Mouse (Mus musculus) ZHBTc4 (cell line): Measurements from ENCODE around the gene Zc3h18.

Source experiments
- DNase-seq: peaks from one replicate; pipeline ENCODE4 v3.0.0-alpha.2; 2011; ENCODE audit warnings: low read depth, low spot score

Gene Zc3h18

DNA sequence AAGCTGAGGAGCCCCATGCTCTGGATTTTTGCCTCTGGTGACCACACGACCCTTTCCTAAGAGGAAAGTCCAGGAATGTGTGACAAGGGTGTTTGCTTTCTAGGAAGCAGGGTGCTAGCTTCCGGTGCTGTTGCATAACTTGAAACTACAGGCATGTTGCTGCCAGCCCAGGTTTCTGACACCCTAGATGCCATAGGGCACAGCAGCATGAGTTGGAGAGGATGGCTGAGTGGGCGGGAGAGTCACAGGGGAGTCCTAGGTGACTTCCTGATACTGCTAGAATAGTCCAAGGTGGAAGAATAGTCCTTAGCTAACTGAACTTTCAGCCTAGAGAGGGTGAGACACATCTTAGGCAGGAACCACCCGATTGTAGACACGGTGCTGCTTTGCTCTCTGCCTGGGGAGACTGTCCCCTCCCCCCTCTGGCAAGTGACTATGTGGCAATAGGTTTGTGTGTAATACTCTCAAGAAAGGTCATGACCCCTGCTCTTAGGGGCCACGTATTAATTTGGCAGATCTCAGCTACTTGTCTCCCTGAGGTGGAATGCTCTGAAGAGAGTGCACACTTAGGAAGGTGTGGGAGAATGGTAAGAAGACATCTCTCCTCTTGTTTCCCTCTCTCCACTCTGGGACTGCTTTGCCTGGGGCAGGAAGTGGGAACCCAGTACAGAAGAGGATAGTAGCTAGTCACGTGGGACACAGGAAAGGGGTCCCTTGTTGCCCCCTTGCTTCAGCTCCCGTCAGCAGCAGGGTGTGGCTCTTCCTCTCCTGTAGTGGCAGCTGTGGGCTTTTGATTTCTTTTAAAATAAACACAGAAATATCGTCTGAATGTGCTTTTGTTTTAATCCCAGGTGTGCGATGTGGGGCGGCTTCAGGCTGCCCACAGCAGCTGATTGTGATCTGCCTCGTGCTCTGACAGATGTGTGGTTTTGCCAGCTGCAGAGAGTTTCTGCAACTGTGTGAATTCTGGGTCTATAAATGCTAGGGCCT is 87.5 kb downstream of the Zc3h18 start:
- DNase-seq: no peak

DNA sequence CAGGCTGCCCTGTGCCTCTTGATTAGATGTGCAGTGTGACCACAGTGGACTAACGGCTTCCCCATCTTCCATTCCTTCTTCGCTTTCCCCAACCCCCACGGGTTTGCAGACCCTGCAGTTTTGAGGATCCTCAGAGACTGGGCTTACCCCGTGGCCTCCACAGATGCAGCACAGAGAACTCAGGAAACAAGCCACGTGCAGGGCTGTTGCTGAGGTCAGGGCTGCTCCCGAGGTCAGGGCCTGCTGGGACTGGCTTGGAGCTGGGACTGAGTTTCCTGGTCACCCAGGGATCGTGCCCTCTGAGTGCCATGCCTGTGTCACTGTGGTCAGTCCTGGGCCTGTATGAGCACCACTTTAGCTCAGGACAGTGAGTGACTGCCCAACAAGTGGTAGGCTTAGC is 88.6 kb downstream of the Zc3h18 start:
- no peak for DNase-seq
